Mouse (Mus musculus) MN1 (cell line): ENCODE data around the gene Gm28035.
A peak's percentile ranks its signal among the peaks of the same experiment; 100 is the strongest.

Source experiments
- DNase-seq: peaks from one replicate; pipeline ENCODE4 v3.0.0-alpha.2; 2016; ENCODE audit warnings: low spot score

Gene Gm28035

DNA sequence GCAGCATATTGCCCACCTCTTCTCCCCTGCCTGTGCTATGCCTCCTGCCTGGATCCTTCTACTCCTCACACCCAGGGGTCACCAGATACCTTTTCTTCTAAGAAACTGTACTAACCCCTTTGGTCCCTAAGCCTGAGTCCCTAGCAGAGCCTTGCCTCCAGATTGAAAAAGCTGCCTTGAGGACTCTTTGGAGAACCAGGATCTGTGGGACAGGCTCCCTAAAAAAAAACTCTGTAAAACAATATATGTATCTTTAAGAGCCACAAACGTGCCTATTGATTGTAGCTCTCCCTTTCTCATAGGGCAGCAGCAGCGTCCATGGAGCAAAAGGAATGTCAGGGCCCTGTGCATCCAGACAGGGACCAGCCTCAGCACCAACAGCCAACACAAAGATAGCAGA, at the start of gene Gm28035:
Gene Gm28035, plus strand, starts transcription at position 301 of the 400 bp plus-strand sequence.
- DNase-seq = no peak

GRCm38 (mm10) chr2:30191790-30192580, 48.4 kb upstream of the Gm28035 start:
- no peak for DNase-seq

GRCm38 (mm10) chr2:30194656-30195055, 45.7 kb upstream of the Gm28035 start:
- DNase-seq = no peak

GRCm38 (mm10) chr2:30198021-30198420, 42.3 kb upstream of the Gm28035 start:
- no peak for DNase-seq

GRCm38 (mm10) chr2:30199984-30200383, 40.4 kb upstream of the Gm28035 start:
- no peak for DNase-seq

- DNase-seq = no peak
These were observed 39.9 kb upstream of the Gm28035 start for GRCm38 (mm10) chr2:30200388-30200925.

GRCm38 (mm10) chr2:30203439-30203838, 36.9 kb upstream of the Gm28035 start:
- no peak for DNase-seq

GRCm38 (mm10) chr2:30205255-30205628, 35.1 kb upstream of the Gm28035 start:
- DNase-seq = no peak

GRCm38 (mm10) chr2:30205629-30206357, 34.6 kb upstream of the Gm28035 start, which contains the start of gene Kyat1:
Kyat1 (minus strand) TSS chr2:30205847.
- peak; percentile 91 for DNase-seq

DNA sequence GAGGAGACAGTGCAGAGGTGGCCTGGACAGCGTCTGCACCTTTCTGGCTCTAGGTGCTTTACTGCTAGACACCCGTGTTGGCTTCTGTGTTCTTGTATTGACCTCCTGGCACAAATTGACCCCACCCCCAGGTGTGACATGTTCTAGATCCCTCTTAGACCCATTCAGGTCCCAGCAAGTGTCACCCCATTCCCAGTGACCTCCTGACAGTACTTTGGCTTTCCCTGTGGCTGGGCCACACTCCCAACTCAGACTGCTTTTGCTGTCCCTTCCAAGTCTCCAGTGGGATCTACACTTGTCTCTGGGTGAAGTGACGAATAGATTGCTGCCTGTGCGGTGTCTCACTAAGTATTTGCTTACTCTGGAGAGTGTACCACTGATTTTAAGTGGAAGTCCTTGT, 33.0 kb upstream of the Gm28035 start:
- DNase-seq = no peak

- no peak for DNase-seq
These were observed 32.5 kb upstream of the Gm28035 start for GRCm38 (mm10) chr2:30207886-30208285.

DNA sequence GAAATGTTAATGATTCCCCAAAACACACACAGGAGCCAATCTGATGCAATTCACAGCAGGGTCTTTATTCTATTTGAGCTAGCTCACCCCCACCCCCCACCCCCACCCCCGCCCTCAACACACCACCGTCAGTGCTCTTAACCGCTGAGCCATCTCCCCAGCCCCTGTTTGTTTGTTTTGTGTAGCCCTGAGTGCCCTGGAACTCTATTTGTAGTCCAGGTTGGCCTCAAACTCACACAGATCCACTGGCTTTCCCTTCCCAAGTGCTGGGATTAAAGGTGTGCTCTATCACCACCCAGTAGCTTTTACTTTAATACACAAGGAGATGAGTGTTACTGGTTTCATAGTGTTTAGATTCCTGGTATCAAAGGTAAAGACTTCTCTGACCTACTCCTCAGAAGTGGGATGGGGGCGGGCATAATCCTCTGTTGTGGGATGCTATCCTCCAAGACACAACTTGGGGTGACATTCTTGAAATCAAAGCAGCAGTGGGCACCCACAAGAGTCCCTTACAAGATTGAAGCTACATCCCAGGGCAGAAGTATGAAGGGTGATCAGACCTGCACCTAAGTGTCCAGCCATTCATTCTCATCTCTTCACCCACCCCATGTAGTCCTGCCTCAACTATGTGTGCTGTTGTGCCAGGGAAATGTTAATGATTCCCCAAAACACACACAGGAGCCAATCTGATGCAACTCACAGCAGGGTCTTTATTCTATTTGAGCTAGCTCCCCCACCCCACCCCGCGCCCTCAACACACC, 28.8 kb upstream of the Gm28035 start:
- DNase-seq = no peak

GRCm38 (mm10) chr2:30212169-30212545, 28.2 kb upstream of the Gm28035 start:
- no peak for DNase-seq

- no peak for DNase-seq
These were observed 27.4 kb upstream of the Gm28035 start for GRCm38 (mm10) chr2:30212951-30213350.

DNA sequence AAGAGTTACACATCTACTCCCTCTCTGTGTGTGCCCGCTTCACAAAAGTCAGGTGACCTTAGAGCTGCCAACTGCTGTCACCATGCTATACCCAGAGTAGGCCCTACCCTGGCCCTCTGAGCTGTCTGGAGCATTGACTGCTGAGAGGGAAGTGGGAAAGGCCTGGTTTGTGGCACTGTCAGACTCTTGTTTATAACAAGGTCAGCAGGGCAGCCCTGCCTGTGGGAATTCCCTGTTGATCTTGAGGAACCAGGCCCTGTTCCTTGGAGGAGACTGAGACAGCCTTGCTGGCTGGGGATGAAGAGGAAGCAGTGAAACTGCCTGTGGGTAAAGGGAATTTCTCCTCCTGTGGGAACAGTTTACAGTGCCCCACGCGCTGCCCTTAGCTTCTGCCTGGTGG, 25.6 kb upstream of the Gm28035 start:
- peak; percentile 15 for DNase-seq

DNA sequence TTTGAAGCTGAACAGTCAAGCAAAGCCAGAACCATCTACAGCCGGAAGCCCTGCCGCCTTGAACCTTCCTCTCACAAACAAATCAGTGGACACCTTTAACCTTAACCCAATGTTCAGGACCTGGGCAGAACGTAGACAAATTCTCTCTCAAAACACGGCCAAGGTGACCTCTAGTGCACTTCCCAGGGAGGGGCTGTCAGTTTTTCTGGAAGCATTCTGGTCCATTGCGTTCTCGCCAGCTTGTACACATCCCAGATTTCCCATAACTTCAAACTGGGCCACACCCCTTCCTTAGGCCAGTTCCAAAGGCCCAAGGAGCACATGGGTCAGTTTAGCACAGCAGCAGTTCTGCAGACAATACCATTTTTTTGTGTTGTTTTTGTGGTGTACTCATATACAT, 24.9 kb upstream of the Gm28035 start:
- no peak for DNase-seq

DNA sequence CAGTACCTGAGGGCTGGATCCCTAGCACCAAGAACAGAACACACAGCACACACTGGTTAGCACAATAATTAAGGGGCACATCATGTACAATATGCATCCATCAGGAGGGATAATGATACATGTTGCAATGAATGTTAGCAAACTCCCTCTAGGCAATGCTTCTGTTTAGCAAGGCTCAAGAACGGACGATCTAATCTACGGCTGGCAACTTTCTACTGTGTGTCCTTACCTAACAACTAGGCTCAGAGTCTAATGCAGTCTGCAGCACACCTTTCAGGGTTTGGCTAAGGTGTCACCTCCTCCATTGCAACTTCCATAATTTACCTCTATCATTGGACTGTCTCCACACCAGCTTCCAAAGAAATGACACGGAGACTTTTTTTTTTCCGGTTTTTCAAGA, 24.1 kb upstream of the Gm28035 start:
- DNase-seq = no peak

GRCm38 (mm10) chr2:30235593-30235992, 4.8 kb upstream of the Gm28035 start:
- DNase-seq = no peak

GRCm38 (mm10) chr2:30236426-30237198, 3.8 kb upstream of the Gm28035 start:
- DNase-seq = peak; percentile 31

GRCm38 (mm10) chr2:30237199-30237880, 3.0 kb upstream of the Gm28035 start, which contains the start of gene Lrrc8a:
Lrrc8a (plus strand) TSS chr2:30237715.
- peak; percentile 96 for DNase-seq

- no peak for DNase-seq
These were observed 2.5 kb upstream of the Gm28035 start for GRCm38 (mm10) chr2:30237881-30238280.
